Mouse (Mus musculus): Measurements from ENCODE around the gene Smarca4.
A peak's percentile ranks its signal among the peaks of the same experiment; 100 is the strongest.

Gene Smarca4

GRCm38 (mm10) chr9:21749382-21750118 lies 133.6 kb downstream of the Smarca4 start:
- no peak for DNase-seq (ENCODE audit: inconsistent age in 2 of 2, low spot score in 1 of 2)

- peak; percentile 29 to 58 for DNase-seq (ENCODE audit: inconsistent age in 2 of 2, low spot score in 1 of 2)
Observed at GRCm38 (mm10) chr9:21750370-21750769, 134.4 kb downstream of the Smarca4 start.

DNA sequence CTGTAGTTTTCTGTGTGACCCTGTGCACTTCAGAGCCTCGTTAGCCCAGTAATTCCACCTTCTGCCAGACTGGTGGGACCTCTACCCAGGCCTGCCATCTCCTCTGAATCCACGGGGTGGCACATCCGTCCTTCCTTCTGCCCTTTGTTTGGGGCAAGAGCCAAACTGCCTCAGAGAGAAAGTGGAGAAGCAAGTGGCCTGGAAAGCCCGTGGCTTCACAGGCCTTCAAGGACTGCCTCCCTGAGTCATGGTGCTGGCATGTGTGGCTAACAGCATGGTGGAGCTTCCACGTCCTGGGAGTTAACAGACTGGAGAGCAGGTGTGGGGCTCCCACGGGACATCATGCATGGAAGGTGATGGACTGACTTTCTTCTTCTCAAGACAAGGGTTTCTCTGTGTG lies 135.4 kb downstream of the Smarca4 start:
- peak; percentile 82 to 90 for DNase-seq (ENCODE audit: inconsistent age in 2 of 2, low spot score in 1 of 2)

DNA sequence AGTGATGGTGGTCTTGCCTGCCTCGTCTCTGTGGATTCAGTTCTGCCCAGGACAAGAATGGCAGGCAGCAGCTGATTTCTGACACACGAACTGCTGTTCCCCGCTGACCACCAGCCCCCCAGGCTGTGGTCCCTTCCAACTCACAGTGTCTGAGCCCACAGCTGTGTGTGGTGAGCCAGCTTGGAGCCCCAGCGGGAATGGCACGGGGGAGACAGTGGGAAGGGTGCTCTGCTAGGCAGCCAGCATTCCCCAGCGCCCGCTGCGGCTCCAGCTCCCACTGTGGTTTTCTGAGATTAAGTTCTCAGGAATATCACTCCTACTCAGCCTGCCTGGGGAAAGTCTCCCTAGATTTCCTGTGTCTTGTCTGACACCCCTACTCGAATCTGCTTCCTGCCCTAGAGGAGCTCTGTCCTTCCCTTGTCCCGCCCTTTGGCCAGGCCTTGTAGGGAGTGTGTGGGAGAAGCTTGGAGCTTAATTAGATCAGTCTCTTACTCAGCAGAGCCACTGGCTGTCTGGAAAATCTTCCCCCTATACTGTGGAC lies 136.4 kb downstream of the Smarca4 start:
- peak; percentile 49 to 78 for DNase-seq (ENCODE audit: inconsistent age in 2 of 2, low spot score in 1 of 2)

Data from adrenal gland, adult (tissue).